Mouse (Mus musculus) gonadal fat pad, adult 2 months (tissue): ENCODE results near the gene Yjefn3. TPM values are rescaled to one million over a fixed set of nuclear protein-coding genes. Genes with fewer than 3 reads are reported as not detected.

Source experiments
- DNase-seq: peaks from one replicate; pipeline ENCODE4 v3.0.0-alpha.2; 2012; ENCODE audit warnings: low read depth
- polyA plus RNA-seq: library from polyadenylated mRNA; depleted of rRNA; stranded (reverse); fragments of >200 nt; gene quantifications from 2 replicates; pipeline ENCODE4 v1.2.3, GENCODE M21; 2012

Yjefn3 gene
- polyA plus RNA-seq, 1 experiment: 4.8 TPM

DNA sequence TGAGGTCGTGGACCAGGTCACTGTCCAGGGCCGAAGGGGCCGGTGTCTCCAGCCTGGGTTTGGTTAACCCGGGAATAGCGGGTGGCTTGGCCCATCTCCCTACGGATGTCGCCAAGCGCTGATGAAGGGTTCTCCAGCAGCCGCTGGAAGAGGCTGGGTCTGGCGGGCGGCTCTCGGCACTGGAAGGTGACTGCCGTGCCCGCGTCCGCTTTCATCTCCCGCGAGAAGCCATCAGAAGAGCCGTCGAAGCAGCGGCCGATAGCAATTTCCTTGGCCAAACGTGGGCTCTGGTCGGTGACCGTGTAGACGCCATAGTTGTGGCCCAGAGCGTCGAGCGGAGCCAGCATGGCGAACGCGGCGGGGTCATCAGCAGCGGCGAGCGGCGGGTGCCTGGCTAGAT lies 21.7 kb downstream of the Yjefn3 start:
- DNase-seq: no peak

DNA sequence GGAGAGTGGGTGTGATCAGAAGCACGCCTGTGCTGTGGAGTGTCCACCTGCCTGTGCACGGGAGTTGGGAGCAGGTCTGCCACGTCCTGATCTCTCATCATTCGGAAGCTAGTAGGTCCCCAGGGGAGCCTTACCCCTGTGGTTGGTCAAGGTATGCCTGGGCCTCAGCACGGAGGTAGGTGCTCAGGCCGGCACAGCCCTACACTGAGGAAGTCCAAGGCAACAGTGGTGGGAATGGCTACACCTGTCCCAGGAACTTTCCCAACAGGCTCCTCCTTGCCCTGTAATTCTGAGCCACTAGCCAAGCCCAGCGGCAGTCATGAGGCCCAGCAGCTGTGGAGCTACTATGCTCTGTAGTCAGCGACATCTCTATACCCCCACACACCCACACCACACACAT lies 22.8 kb downstream of the Yjefn3 start:
- no peak for DNase-seq

DNA sequence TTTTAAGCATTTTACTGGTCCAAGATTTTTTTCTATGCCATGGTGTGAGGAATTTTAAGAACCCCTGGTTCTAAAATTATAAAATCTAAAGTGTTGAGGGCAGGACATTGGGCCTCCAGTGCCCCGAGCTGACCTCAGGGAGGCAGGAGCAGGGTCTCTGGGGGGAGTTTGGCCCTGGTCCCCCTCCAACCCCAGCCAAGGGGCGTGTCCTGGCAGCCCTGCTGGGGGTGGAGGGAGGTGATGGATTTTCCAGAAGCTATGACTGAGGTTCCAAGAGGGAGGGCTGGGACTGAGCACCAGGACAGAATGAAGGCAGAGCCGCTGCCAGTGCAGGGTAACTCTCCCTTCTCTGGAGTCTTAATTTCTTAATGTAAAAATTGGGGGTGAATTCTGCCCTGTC lies 24.5 kb downstream of the Yjefn3 start:
- DNase-seq: no peak

DNA sequence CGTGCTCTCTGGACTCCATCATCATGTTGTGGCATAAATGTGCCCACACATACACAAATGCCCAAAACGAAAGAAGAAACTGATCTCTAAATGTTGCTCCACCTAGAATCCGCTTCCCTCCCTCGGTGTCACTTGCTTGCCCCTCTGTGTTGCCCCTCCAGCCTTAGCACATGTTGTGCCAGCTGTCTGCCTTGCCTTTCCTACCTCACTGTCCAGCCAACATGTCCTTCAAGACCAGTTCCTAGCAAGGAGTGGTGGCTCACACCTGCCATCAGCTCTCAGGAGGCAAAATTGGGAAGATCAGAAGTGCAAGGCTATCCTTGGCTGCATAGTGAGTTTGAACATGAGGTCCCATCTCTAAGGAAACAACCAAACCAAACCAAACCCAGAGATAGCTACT lies 25.1 kb downstream of the Yjefn3 start:
- DNase-seq: no peak

DNA sequence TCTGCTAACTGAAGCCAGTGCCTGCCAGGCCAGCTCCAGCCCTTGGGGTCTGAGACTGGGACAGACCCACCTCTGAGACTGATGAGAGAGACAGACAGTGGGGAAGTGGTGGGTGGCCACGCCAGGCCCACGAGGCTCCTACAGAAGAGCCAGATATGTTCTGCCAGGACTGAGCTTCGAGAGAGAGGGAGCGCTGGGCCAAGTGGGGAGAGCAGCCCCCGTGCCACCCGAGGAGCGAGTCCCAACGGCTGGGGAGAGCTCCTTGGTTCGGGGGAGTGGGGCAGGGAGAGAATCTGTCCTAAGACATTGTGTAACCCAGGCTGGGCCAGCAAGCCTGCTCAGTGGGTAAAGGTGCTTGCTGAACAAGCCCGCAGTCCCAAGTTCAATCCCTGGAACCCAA lies 25.5 kb downstream of the Yjefn3 start:
- no peak for DNase-seq

DNA sequence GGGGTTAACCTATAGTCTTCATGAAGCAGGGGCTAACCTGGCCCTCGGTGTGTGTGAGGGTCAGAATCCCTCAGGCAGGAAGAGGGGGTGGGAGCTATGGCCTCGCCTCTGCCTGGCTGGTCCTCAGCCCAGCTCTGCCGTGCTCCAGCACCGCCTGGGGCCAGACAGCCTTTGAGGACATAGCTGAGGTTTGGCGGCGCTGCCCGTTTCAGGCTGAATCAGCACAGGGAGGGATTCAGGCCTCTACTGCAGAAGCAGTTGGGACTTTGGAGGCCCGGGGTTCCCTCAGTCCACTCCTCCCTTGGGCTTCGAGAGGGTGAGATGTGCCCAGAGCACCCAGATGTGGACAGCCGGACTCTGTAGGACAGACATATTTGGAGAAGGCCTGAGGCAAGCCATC lies 26.4 kb downstream of the Yjefn3 start:
- no peak for DNase-seq

DNA sequence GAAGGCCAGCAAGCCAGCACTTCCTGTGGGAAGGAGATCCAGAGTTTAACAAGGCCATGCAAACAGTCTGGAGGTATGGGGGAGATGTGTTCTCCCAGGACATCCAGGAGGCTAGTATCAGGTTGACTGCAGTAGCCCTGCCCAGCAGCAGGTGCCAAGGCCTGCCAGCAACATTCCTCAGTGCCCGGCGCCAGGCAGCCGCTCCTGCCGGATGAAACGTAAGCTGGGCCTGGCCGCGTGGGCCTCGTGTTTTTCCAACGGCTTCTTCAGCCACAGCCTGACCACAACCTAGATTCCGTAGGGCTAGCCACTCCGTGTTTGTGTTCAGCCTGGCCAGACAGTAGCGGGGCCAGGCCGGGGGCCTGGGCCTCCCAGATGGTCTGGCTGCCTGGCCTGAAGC lies 27.9 kb downstream of the Yjefn3 start:
- DNase-seq: no peak

DNA sequence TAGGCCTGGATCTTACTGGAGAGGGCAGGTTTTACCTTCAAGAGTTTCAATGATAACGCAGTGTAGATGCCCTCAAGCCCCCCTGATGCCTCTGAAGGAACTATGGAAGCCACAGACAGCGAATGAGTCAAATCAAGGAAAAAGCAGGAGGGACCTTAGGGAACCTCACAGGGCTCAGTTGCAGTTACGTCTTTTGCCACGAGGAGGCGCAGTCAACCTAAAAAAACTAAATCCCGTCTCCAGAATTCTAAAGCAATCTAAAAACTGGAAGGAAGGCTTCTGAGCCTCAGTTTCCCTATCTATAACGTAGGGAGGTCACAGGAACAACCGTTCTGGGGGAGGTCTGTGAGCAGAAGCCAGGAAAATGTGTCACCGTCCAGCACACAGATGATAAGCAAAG lies 28.4 kb downstream of the Yjefn3 start:
- no peak for DNase-seq

DNA sequence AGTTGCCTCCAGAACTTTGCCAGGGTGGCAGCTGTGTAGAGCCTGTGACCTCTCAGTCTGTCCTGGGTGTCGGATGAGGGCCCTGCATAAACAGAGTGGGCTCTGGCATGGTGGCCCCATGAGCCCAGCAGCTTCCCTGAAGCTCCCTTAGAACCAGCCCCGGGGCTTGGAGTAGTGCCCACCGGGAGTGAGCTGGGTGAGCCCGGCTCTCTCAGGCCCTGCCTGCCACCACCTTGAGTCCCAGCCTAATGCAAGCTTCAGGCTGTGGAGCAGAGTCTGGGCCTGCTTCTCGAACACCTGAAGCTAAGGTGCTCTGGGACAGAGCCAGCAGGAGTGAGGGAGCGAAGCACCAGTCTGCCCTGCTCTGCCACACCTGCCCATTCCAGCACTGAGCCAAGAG lies 31.6 kb downstream of the Yjefn3 start:
- no peak for DNase-seq

DNA sequence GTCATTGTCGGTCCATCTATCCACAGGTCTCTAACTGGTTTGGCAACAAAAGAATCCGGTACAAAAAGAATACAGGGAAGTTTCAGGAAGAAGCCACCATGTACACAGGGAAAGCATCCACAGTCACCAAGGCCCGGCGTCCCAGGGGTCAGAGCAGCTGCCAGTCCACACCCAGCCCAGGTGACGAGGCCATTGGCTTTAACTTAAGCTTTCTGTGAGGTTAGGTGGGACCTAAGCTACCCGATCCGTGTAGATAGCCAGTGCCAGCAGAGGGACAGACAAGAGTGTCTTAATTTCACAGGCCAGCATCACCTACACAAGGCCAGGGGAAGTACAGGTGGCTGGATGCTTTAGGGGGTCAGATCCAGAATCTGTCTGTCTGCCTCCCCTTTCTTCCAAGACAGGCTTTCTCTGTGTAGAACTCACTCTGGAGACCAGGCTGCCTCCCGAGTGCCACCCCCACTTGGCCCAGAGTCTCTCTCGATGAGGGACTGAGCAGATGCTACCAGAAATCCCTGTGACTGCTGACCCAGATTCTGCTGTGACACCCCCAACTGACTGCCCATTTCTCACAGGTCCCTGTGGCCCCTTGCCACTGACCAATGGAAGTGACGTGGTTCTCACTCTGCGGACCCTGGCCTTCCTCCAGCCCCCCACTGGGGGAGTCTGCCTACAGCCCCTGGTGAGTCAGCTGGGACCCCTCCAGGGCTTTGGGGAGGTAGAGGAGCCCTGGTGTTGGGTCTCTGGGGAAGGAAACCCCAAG lies 32.3 kb downstream of the Yjefn3 start:
- DNase-seq: no peak

DNA sequence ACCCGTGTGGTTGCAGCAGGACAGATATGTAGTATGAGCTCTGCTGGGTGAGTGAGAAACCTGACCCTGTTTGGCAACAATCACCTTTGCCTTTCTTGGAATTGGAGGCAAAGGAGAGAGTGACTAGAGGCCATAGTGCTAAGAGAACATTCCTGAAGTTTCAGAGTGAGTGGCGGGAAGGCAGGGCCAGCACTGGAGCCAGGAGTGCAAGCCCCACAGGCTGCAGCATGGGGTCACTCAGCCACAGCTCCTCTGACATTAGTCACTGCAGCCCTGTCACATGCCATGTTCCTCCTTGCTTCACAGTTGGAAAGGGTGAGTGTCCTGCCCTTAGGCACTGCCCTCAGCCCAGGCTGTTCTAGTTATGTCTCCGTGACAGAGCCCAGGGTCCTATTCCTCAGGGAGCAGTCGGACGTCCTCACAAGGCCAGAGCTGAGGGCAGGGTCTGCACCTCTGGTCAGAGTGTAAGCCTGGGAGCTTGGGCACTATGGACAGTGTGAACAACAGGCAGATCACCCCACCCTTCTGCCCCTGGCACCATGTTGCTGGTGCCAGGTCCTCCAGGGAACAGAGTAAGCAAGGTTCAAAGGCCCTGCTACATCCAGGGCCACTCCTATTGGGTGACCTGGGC lies 34.7 kb downstream of the Yjefn3 start:
- DNase-seq: no peak

DNA sequence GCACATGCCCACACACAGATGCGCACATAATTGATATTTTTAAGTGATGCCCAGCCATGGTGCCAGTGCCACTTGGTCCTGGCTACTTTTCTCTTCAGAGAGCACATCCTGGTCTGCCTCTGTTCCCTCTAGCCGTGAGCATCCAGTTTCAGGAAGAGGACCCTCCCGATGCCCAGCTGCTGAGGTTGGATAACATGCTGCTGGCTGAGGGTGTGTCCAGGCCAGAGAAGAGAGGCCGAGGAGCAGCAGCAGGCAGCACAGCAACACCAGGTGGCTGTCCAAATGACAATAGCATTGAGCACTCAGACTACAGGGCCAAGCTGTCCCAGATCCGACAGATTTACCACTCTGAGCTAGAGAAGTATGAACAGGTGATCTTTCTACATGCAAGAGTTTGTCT lies 38.3 kb downstream of the Yjefn3 start:
- no peak for DNase-seq

DNA sequence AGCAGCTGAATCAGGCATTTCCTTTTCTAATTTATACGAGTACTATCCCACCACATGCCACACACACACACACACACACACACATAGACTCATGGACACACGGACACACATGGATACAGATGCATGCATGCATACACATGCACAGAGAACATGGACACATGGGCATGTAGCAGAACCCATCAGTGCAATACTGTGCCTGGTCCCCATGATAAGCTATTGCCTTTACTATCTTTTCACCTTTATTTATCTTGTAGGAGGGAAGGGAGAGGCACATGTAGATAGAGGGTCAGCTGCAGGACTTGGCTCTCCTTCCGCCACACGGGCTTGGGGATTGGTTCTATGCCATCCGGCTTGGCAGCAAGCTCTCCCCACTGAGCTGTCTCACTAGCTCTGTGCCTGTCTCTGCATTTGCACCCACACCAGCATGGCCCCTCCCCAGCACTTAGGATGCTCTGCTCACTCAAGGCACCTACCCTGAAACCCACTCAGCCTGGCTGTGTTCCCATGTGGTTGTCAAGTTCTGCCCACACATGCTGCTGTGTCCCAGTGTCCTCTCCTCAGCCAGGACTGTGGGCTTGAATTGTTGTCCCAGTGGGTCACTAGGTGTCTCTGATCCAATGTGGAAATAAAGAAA lies 39.0 kb downstream of the Yjefn3 start:
- DNase-seq: no peak

DNA sequence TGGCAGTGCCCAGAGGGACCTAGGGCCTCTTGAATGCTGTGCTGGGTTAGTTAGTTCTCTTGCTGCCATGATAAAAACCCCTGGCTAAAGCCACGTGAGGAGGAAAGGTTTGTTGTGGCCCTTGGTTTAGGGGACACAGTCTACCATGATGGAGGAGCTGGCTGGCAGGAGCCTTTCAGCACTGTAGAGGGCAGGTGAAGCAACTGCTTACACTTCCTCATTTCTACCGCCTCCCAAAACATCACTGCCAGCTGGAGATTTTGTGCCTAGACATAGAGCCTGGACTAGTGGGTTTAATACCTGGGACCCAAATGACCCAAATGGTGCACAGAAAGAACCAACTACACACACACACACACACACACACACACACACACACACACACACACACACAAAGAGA lies 41.3 kb downstream of the Yjefn3 start:
- DNase-seq: no peak

DNA sequence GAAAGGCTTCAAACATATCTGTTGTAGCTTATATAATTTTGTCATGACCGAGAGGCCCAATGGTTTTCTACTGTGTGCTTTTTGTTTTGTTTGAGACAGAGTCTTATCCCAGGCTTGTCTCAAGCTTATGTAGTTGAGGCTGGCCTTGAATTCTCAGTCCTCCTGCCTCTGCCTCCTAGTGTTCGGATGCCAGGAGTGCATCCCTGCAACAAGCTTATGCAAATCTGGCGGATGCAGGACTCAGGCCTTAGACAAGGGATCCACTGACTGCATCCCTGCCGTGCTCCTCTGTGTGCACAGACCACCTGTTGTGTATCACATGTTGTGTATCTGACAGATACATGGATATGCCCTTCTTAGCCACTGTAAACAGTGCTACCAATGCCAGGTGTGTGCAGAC lies 41.7 kb downstream of the Yjefn3 start:
- no peak for DNase-seq

DNA sequence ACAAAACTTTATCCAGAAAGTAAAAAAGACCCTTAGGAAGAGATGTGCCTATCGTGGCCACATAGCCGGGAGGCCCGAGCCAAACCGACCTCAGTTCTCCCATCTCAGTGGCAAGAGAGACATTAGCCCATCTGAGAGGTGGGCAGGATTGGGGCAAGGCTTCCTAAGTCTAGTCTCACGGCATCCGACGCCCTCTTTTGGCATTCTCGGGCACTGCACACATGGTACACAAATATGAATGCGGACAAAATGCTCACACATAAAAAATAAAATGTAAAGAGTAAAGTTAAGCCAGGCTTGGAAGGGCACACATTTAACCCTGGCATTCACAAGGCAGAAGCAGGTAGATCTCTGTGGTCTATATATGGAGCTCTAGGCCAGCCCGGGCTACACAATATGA lies 48.6 kb downstream of the Yjefn3 start:
- no peak for DNase-seq

DNA sequence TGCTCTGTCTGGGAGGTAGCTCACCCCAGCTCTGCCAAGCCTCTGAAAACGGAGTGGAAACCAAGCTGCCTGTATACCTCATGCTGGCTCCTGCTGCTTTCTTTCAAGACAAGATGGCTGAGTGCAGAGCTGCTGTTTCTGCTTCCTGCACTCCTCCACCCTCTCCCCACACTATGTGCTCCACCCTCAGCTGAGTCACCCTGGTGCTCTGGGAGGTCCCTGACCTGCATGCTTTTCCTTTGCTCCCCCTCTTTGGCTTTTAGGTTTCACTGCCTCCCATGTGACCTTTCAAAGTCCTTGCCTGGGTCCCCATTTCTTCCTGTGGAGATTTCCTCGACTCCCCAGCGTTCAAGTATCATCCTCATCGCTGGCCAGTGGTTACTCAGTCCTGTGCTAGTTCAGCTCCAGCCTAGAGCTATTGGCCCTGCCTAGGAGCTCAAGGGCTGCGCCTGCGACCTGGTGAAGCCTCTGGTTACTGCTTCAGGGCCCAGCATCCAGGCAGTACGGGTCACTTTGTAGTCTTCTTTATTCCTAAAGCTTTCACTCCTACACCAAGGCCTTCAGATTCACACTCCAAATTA lies 51.5 kb downstream of the Yjefn3 start:
- no peak for DNase-seq

DNA sequence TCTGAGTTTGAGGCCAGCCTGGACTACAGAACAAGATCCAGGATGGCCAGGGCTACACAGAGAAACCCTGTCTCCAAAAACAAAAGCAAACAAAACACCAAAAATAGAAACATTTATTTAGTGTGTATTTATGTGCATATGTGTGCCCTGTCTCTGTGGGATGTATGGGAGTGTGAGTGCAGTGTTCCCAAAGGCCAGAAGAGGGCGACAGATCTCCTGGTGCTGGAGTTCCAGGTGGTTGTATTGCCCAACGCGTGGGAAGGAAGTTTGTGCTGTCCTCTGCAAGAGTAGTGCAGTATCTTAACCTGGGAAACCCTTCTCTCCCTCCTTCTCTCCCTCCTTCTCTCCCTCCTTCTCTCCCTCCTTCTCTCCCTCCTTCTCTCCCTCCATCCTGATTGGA lies 52.6 kb downstream of the Yjefn3 start:
- no peak for DNase-seq

DNA sequence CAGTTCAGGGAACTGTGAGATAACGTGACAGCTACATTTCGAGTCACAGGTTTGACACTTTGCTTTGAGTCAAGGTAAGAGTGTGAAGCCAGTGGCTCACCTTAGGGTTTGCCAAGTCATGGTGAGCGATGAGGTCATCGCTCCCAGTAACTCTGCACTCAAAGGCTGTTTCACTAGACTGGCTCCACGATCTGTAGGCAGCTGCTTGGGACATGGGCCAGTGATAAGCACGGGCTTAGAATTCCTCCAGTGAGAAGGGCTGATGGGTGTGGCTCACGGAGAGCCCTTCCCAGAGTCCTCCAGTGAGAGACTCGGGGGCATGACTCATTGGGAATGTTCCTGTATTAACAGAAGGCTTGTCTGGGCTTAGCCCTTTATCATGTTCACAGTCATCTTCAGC lies 53.6 kb downstream of the Yjefn3 start:
- DNase-seq: peak; percentile 50

DNA sequence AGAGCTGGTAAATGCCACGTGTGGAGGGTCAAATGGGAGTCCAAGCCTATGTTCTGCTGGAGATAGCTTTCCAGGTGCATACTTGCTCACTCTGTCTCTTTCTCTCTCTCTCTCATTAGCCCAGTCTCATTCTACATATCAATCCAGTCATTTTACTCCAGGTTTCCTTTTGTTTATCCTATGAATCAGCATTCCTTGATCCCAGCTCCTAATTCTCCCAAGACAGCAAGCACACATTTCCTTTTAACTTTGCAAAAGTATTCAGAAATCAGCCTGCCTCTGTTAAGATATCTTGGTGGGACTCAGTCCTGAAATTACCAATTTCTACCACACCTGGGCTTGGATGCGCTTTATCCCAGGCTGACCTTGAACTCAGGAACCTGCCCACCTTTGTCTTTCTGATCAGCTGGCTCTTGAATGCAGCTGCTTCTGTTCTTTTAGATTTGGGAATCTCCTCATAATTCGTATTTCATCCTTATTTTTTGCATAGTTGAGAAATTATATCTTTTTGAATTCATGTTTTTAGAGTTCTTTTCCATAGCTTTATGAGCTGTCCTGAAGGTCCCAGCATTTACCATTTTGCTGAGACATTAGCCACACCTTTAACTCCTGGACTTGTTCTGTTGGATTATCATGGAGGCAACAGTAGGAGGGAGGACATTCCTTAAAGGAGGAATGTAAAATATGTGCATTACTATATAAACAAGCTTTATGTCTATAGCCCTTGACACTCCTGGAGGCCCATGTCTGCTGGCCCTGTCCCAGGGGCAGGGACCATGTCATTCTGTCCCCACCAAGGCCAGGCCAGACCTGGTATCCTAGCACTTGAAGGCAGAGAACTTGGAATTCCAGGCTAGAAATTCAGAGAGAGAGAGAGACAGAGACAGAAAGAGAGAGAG lies 55.1 kb downstream of the Yjefn3 start:
- no peak for DNase-seq
